Mouse (Mus musculus): ENCODE measurements around the gene Ranbp9.
"Not testable (repeated sequence)": the region's sequence is repeated elsewhere in the genome, so short reads cannot be mapped to it uniquely, and the experiment has no call there.

The Ranbp9 gene

GRCm38 (mm10) chr13:43495645-43496044 is 14.6 kb upstream of the Ranbp9 start:
- no peak for DNase-seq

DNA sequence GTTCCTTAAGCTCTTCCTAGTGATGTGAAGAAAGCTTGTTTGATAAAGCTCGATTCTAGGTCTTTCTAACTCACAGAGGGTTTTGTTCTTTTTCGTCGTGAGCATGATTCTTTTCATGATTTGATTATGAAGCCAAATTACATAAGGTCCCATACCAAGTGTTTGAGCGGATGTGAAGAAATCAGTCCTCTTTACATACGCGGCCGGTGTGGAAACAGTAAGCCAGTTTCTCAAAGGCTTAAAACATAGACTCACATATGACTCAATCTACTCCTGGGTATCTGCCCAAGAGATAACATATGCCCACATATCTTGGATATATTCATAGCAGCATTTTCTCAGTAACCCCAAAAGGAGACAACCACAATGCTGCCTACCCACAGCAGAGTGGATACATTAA is 12.6 kb upstream of the Ranbp9 start:
- DNase-seq, result no peak

DNA sequence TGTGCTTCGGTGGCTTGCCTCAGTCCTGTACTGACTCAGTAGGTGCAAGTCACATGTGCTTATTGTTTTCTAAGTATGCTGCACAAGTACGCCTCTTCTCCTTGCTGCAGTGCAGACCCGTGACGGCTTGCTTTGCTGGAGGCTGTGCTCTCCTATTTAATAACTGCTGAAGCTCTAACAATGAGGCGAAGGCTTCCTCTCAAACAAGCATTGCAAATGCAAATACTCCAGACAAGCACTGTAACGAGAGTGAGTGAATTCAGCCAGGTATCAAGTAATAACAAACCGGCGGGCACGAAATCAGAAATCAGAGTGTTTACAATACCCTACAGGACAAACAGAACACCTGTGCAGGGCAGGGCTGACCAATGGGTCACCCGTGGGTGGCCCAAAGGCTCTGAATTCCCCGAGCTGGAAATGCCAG is 12.0 kb upstream of the Ranbp9 start:
- no peak for DNase-seq

DNA sequence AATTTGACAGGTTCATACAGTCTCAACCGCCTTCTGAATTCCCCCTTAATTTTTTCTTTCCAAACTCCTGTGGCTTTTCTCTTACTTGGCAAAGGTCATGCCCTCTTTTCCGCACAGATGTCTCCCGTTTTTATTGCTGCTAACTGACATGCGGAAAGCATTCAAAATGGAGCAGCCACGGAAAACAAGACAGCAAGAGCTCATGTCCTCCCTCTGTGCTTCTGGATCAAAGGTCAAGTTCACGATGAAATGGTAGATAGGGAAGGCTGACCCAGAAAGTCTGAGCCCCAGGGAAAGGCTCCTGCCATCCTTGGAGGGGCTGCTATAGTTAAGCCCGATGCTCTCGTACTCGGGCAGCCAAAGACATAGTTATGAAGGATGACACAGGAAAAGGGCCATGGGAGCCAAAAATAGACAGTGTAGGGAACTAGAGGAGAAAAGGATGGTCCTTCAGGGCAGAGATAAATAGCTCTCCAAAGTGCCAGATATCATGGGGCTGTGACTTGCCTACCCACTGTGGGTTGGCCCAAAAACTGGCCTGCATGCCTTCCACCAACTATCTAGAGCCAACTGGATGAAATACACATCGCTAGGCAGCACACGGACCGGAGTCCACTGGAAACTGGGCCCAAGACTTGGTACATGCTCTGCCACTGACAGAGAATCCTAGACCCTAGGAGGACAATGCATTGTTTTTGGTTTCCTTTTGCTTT is 5.6 kb upstream of the Ranbp9 start:
- DNase-seq, result no peak

- DNase-seq, result no peak
Measured at GRCm38 (mm10) chr13:43485278-43485976, 4.3 kb upstream of the Ranbp9 start.

- no peak for DNase-seq
Measured at GRCm38 (mm10) chr13:43482782-43483181, 1.7 kb upstream of the Ranbp9 start.

DNA sequence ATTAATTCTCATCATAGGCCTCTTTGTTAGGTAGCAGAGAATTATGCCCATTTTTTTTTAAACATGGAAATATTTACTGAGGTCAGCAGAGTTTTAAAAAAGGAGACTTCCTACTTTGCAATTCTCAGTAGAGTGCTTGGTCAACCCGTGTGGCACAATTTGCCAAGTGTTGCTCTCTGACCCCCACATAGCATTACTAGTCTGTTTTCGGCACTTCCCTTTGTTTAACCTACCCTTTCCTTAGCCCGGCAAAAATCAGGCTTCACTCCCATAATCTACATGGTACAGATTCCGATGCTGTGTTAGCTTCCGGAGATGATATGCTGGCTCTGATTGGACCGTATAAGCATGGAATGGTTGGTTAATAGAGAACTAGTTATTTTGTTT is 770 bp upstream of the Ranbp9 start:
- no peak for DNase-seq

DNA sequence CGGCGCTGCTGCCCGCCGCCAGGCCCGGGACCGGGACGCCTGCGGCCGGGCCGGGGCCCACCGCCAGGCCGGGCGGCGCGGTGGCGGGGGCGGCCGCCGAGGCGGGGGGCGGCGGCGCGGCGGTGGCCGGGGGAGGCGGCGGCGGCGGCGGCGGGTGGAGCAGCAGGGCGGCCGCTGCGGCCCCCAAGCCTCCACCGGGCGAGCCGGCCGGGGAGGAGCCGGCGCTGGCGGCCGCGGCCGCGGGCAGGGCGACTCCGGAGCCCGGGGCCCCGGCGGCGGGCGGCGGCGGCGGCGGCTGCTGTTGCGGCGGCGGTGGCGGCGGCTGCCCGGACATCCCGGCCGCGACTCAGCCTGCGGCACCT is 506 bp downstream of the Ranbp9 start:
- DNase-seq, result no peak

- DNase-seq, result peak; percentile 42 to 60
Measured at GRCm38 (mm10) chr13:43479767-43480571, 1.1 kb downstream of the Ranbp9 start.

GRCm38 (mm10) chr13:43479024-43479705 is 1.9 kb downstream of the Ranbp9 start:
- no peak for DNase-seq

DNA sequence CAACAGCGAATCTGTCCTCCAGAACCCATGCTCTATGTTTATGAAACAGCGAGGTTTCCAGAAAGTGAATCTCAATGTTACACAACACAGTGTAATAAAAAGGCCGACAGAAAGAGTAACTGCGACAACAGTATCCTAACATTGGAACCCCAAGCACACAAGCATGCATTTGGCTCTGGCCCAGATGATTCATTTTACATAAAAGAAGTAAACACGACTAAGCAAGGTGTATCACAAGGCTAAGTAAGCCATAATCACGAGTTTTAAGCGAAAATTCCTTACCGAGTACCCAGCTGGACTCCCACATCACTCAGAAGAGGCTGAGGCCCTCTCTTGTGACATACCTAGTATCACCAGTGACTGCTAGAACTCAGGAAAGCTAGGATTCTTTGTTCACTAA is 2.5 kb downstream of the Ranbp9 start:
- DNase-seq, result no peak

DNA sequence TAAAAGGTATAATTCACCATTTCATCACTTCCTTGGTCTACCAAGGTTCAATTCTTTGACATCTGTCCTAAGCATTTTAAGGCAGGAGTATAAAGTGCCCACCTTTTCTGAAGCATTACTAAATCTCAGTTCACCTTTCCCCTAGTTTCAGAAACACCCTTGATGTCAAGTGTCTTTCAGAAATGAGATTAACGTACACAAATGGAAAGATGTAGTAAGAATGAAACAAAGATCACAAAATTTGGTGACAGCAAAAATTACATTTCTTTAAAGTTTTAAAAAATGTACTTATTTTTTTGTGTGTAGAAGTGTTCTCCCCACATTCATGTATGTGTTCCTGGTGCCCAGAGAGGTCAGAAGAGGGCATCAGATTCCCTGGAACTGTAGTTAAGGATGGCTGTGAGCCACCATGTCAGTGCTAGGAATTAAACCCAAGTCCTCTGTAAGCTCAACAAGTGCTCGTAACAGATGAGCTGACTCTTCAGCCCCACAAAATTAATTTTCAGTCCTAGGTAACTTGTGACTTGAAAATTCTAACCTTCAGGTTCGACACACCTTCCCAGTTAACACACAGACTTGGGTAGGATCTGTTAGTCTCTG is 3.9 kb downstream of the Ranbp9 start:
- DNase-seq, result no peak

DNA sequence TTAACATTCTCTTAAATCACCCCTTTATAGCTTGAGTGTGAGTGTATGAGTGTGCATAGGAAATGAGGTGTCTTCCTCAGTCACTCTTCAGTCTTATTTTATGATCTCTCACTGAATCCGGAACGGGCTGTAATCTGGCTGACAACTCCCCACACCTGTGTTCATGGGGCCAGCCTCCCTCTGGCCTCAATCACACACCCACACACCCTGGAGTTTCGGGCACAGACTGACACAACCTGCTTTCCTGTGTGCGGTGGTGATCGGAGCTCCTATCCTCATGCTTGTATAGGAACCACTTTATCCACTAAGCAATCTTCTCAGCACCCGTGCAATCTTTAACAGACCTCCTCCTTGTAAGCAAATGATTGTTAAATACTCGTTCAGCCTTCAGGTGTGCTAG is 4.9 kb downstream of the Ranbp9 start:
- DNase-seq, result no peak

DNA sequence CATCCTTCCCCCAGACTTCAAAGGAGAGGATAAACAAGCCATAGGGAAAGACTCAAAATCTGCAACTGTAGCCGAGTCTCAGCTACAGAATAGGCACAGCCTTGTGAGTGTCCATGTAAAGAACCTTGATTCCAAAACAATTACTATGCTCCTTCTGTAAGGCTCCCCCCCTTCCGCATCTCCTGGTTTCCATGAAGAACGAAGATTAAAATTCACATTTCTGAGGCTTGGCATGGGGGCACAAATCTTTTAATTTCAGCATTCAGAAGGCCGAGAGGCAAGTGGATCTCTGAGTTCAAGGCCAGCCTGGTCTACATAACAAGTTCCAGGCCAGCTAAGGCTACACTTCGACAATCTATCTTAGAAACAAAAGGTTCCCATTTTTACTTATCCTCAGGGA is 6.4 kb downstream of the Ranbp9 start:
- DNase-seq, result no peak

DNA sequence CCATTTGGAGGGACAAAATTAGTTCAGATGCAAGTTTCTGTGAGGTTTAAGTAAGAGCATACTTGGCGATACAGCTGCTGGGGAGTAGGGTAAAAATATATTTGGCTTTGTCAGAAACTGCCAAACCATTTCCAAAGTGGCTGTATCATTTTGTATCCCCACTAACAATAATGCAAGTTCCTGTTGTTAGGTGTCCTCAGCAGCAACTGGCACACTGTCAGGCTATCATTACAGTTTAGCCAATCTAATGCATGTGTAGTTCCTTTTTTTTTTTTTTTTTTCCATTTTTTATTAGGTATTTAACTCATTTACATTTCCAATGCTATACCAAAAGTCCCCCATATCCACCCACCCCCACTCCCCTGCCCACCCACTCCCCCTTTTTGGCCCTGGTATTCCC is 9.2 kb downstream of the Ranbp9 start:
- DNase-seq, result not testable (repeated sequence)

DNA sequence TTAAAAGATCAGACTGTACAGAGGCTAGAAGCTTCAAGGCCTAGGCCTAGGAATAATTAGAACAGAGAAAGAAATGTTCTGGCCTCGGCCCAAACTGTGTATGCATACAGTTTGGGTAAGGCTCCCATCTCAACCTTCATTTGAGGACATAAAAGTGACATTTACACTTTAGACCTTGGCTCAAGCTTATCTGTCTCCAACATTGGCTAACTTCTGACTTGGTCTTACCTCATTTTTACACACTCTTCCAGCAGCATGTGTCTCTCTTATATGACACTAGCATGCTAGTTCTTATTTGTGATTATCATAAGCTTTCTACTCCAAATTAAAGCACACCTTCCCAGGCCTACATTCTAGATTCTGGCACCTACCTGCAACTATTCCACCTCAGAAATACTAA is 11.5 kb downstream of the Ranbp9 start:
- no peak for DNase-seq

DNA sequence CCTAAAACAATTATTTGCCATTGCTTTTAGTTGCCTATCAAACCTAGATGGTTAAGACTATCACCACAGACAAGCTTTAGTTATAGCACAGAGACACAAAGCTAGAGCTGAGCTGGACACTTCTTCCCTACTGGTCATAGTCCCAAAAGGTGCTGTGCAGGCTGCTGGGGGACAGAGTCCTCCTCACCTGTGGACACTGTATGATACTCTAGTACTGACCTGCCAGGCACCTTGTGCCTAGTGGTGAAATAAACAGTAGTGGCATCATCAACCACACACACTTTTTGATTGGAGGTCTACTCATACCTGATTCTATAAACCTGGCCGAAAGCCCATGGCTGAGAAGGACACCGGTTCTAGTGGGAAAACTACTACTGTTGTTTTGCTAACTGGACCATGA is 16.5 kb downstream of the Ranbp9 start:
- no peak for DNase-seq

GRCm38 (mm10) chr13:43457161-43457560 is 23.9 kb downstream of the Ranbp9 start:
- DNase-seq, result peak in 1 of 2 experiments; percentile 19

DNA sequence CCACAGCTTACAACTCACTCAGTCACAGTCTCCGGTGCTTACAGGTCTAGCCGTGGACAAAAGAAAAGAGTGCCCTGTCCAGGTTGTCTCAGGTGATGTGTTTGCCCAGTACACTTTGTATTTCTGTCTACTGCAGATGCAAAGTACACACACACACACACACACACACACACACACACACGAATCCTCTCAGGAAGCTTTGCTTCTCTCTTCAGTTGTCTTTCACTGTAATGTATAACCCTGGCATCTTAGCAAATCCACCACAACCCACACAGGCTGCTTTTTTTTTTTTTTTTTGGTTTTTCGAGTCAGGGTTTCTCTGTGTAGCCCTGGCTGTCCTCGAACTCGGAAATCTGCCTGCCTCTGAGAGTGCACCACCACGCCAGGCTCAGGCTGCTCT is 26.7 kb downstream of the Ranbp9 start:
- DNase-seq, result peak in 1 of 2 experiments; percentile 19

- DNase-seq, result peak; percentile 64 to 70
Measured at GRCm38 (mm10) chr13:43452843-43453605, 28.1 kb downstream of the Ranbp9 start.

DNA sequence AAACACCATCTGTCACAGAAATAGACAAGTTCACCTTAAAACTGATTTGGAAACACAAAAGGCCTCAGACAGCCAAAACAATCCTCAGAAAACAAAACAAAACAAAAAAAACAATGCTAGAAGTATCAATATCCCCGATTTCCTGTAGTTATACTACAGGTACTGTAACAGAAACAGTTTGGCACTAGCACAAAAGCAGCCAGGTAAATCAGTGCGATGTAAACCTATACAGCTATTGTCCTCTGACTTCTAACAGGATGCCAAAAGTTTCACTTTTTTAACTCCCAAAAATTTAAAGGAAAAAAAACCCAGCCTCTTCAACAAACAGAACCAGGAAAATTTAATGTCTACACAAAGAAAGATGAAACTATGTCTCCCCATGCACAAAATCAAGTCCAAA is 28.9 kb downstream of the Ranbp9 start:
- no peak for DNase-seq

GRCm38 (mm10) chr13:43450686-43451085 is 30.4 kb downstream of the Ranbp9 start:
- DNase-seq, result no peak

All from thymus, postnatal 36 days (tissue).